Mouse (Mus musculus): ENCODE measurements at regions not wholly inside any gene's neighbourhood (a gene's known extent, or its start where the extent isn't known, plus 50 kb on each side); places are given as distances from the start of the nearest gene placed in this dataset.

GRCm38 (mm10) chrX:5203101-5203500 is 251.2 kb downstream of the Btbd35f27 start:
- DNase-seq (ENCODE audit: low spot score in 2 of 2): peak in 1 of 2 experiments; percentile 8
